Comparison of ENCODE assay signal across 9 mouse cellular contexts in the genomic region with DNA sequence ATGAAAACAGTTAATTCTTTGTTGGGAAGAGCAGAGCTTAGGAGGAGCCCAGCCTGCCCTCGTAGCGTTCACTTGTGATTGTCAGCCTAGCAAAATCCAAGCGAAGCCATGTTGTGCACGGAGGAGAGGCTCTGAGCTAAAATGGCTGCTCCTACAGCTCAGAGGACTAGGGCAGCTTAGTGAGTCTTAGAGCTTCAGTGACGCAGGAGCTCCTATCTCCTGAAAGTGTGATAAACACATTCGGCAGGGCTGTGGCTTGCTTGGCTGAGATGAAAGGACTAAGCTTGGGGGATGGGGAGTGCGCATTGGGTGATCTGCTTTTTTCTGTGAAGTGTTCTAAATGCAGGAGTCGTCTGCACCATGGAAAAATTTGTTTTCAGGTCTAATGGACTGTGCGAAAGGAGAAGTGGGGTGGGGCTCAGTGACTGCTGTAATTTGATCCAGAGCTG.
DNase-seq lines count a peak whose midpoint lies in the region; ATAC-seq and TF ChIP-seq lines count a peak whose summit lies in the region.
"Had no signal": no experiment of that assay in that cellular context is flagged by ENCODE, and none has a peak within 500 bp of the region (broad histone marks: within the 10 kb centered on the region; RNA-seq: fewer than 3 reads in every experiment).

No protein-coding gene starts in this region.

- no peaks in the 10 kb centered on the region for H3K27me3 ChIP-seq in heart, embryonic 10.5 days (ENCODE audit: insufficient read depth, poor library complexity, severe bottlenecking)
- H3K27me3 ChIP-seq in kidney, embryonic 15.5 days = no peaks in the 10 kb centered on the region
- no peaks in the 10 kb centered on the region for H3K27me3 ChIP-seq in liver, embryonic 11.5 days (replicated peaks; ENCODE audit: control insufficient read depth, insufficient read depth, low read length)
- H3K27me3 ChIP-seq in myocyte (ENCODE audit: control insufficient read depth, insufficient read depth, insufficient read length) = no peaks in the 10 kb centered on the region

- WGBS in heart, embryonic 10.5 days = 9% methylated on average over 9 of the region's 9 CpGs
- 16% methylated on average over 9 of the region's 9 CpGs for WGBS in kidney, embryonic 15.5 days
- 24% methylated on average over 9 of the region's 9 CpGs for WGBS in liver, embryonic 11.5 days

- H3K36me3 ChIP-seq in heart, embryonic 10.5 days = peaks cover 36% of the 10 kb centered on the region
- H3K36me3 ChIP-seq in kidney, embryonic 15.5 days = peaks cover 34% of the 10 kb centered on the region
- H3K36me3 ChIP-seq in liver, embryonic 11.5 days (ENCODE audit: control insufficient read depth, insufficient read depth, low read length) = peaks cover 10% of the 10 kb centered on the region; the same call in 1 of the 2 replicates
- H3K36me3 ChIP-seq in myocyte (ENCODE audit: control insufficient read depth, insufficient read depth) = peaks cover 8% of the 10 kb centered on the region

- H3ac ChIP-seq in myocyte (ENCODE audit: control insufficient read depth, insufficient read length) = no peak overlapping the region

- peak; percentile 35 to 48 for DNase-seq in adrenal gland, postnatal 36 days
- peak; percentile 80 for DNase-seq in embryo, embryonic 10 days (ENCODE audit: low spot score)
- DNase-seq in heart, embryonic 10.5 days (ENCODE audit: low spot score) = peak; percentile 91
- DNase-seq in liver, embryonic 11.5 days (ENCODE audit: low spot score) = peak; percentile 39
- DNase-seq in telencephalon, adult 2 months (ENCODE audit: low read depth, low spot score) = peak; percentile 53
- no peak for DNase-seq in spleen, adult 18-20 months

- H3K79me2 ChIP-seq in myocyte (ENCODE audit: control insufficient read depth, insufficient read depth) = peaks cover 5% of the 10 kb centered on the region

- peaks cover 37% of the 10 kb centered on the region for H3K4me1 ChIP-seq in heart, embryonic 10.5 days
- H3K4me1 ChIP-seq in kidney, embryonic 15.5 days = peaks cover 37% of the 10 kb centered on the region
- peaks cover 4% of the 10 kb centered on the region for H3K4me1 ChIP-seq in liver, embryonic 11.5 days (replicated peaks; ENCODE audit: control insufficient read depth, insufficient read depth, low read length)

- no peak for TF ChIP-seq POLR2A in myocyte (IDR thresholded peaks at IDR 0.05; ENCODE audit: insufficient read length, low read depth)

- H3K4me2 ChIP-seq in kidney, embryonic 15.5 days = peak overlapping the region; percentile 51
- H3K4me2 ChIP-seq in liver, embryonic 11.5 days = peak overlapping the region; percentile 45
- H3K4me2 ChIP-seq in myocyte (ENCODE audit: low read depth) = peak overlapping the region; percentile 69

- H3K4me3 ChIP-seq in heart, embryonic 10.5 days = peak overlapping the region; percentile 43
- peak overlapping the region; percentile 11 for H3K4me3 ChIP-seq in kidney, embryonic 15.5 days (replicated peaks)
- H3K4me3 ChIP-seq in liver, embryonic 11.5 days (ENCODE audit: low read depth, low read length) = no peak overlapping the region
- no peak overlapping the region for H3K4me3 ChIP-seq in myocyte
- H3K4me3 ChIP-seq: erythroblast, embryonic 14.5 days had no signal

- peak overlapping the region; percentile 17; the same call in 1 of the 2 replicates for H3K9ac ChIP-seq in kidney, embryonic 15.5 days
- H3K9ac ChIP-seq in liver, embryonic 11.5 days (ENCODE audit: low read depth, low read length) = no peak overlapping the region

- peak; percentile 82 for ATAC-seq in kidney, embryonic 15.5 days (replicated peaks; ENCODE audit: low FRiP score)
- peak; percentile 71 for ATAC-seq in liver, embryonic 11.5 days (replicated peaks; ENCODE audit: low FRiP score)

- no peaks in the 10 kb centered on the region for H3K9me3 ChIP-seq in heart, embryonic 10.5 days
- no peaks in the 10 kb centered on the region for H3K9me3 ChIP-seq in kidney, embryonic 15.5 days (replicated peaks)
- H3K9me3 ChIP-seq in liver, embryonic 11.5 days (ENCODE audit: control insufficient read depth, low read length) = no peaks in the 10 kb centered on the region

- H3K27ac ChIP-seq in heart, embryonic 10.5 days = peak overlapping the region; percentile 89
- peak overlapping the region; percentile 89 for H3K27ac ChIP-seq in kidney, embryonic 15.5 days
- peak overlapping the region; percentile 70 for H3K27ac ChIP-seq in liver, embryonic 11.5 days (ENCODE audit: low read depth, low read length)

TF ChIP-seq in myocyte, 11 proteins besides CTCF, POLR2A, EP300 and RAD21:
- no peak for TF ChIP-seq MYOG (IDR thresholded peaks at IDR 0.05; ENCODE audit: control insufficient read depth in 1 of 3, insufficient read depth in 1 of 3, insufficient read length in 2 of 3, low read depth in 2 of 3)
- no peak for TF ChIP-seq MAX (IDR thresholded peaks at IDR 0.05; ENCODE audit: low read depth)
- no peak for TF ChIP-seq SRF (IDR thresholded peaks at IDR 0.05; ENCODE audit: control insufficient read depth, insufficient read length, low read depth)
- no peak for TF ChIP-seq TCF3 (IDR thresholded peaks at IDR 0.05; ENCODE audit: insufficient read length, low read depth)

Comparison
In these comparisons a context has a peak if more than half of its experiments do, and no peak if none do; other contexts are left out.
1. DNase-seq: peak in adrenal gland, postnatal 36 days (2 of 2), embryo, embryonic 10 days (single experiment), heart, embryonic 10.5 days (single experiment), liver, embryonic 11.5 days (single experiment) and telencephalon, adult 2 months (single experiment); none in spleen, adult 18-20 months (0 of 2).
2. H3K4me3 ChIP-seq: peak in heart, embryonic 10.5 days (single experiment) and kidney, embryonic 15.5 days (single experiment); none in liver, embryonic 11.5 days (single experiment) and myocyte (single experiment).
3. Peak in every context shown above with its lines, with median percentiles within 50 percentile points of each other: H3K27ac ChIP-seq and H3K4me2 ChIP-seq.